Mouse (Mus musculus) macrophage (primary cell): ENCODE measurements around the gene Ryr3. TPM values are rescaled to one million over a fixed set of nuclear protein-coding genes. Genes with fewer than 3 reads are reported as not detected.
"Not testable (repeated sequence)": the region's sequence is repeated elsewhere in the genome, so short reads cannot be mapped to it uniquely, and the experiment has no call there.

Source experiments
- H3K27ac ChIP-seq: fragments of 350-480 bp; formaldehyde crosslinking; 2 replicates; pipeline ENCODE4 v1.9.0; 2021
- H3K36me3 ChIP-seq: fragments of 350-480 bp; formaldehyde crosslinking; 2 replicates; pipeline ENCODE4 v1.9.0; 2021; ENCODE audit errors: inconsistent target
- H3K4me3 ChIP-seq: fragments of 350-480 bp; formaldehyde crosslinking; 2 replicates; pipeline ENCODE4 v1.9.0; 2021; ENCODE audit errors: inconsistent target
- H3K79me2 ChIP-seq: fragments of 350-480 bp; formaldehyde crosslinking; 2 replicates; pipeline ENCODE4 v1.9.0; 2021; ENCODE audit errors: inconsistent target
- WGBS: methylation state at CpG from one replicate; pipeline ENCODE4 v1.1.7; 2026; ENCODE audit warnings: inconsistent platforms; ENCODE audit not compliant: missing documents; 5-methylcytosine and 5-hydroxymethylcytosine counted together
- polyA plus RNA-seq: library from polyadenylated mRNA; stranded (reverse); fragments of 250-400 nt; gene quantifications from 3 replicates; pipeline ENCODE4 v1.2.4, GENCODE M21; 2018; ENCODE audit warnings: inconsistent platforms

The Ryr3 gene
- polyA plus RNA-seq, 1 experiment from 2014 or later = not detected

DNA sequence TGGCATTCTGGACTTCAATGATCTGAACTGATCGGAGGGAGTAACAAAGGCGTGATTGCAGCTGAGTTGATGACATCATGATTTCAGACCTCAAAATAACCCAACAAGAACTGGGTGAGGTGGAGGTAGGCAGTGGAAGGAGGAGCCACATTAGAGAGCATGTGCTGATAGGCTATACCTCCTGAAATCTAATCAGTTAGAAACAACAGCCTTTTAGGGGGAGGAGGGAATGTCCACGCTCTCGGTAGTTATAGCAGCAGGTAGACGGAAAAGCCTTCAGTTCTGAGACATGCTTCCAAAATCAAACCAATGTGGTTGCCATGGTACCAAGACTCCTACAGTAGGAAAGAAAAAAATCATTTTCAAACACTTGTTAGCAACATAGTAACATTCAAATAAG lies 55.4 kb downstream of the Ryr3 start:
- H3K36me3 ChIP-seq = no peaks in the 10 kb centered on the region
- H3K27ac ChIP-seq = no peak overlapping the region
- WGBS = 95% methylated on average over 5 of the region's 5 CpGs
- H3K4me3 ChIP-seq = no peak overlapping the region
- H3K79me2 ChIP-seq = no peaks in the 10 kb centered on the region

GRCm38 (mm10) chr2:113137766-113138165 lies 79.1 kb downstream of the Ryr3 start:
- no peak overlapping the region for H3K27ac ChIP-seq
- H3K36me3 ChIP-seq = no peaks in the 10 kb centered on the region
- no peak overlapping the region for H3K4me3 ChIP-seq
- 86% methylated on average over 3 of the region's 3 CpGs for WGBS
- no peaks in the 10 kb centered on the region for H3K79me2 ChIP-seq

DNA sequence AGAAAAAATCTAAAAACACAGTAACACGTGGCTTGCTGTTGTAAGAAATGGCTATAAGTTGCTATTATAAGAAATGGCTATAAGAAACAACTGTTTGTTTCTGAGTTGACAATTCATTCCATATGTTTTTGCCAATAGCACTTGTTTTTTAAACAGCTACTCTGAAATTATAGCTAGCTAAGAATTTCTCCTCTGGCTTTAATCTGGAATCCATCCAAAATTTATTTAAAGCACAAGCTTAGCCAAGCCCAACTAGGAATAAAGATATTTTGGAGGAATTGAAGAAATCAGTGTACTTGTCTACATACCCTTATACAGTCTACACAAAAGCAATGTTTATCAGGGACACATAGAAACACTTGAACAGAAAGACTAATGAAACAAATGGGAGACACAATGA lies 93.4 kb downstream of the Ryr3 start:
- Histone ChIP-seq H3K36me3 (no peaks in the 10 kb centered on the region), H3K27ac (no peak overlapping the region), H3K79me2 (no peaks in the 10 kb centered on the region), H3K4me3 (no peak overlapping the region)
- 60% methylated on average over 1 of the region's 1 CpGs for WGBS

GRCm38 (mm10) chr2:113119080-113119479 lies 97.8 kb downstream of the Ryr3 start:
- Histone ChIP-seq H3K79me2 (no peaks in the 10 kb centered on the region), H3K27ac (no peak overlapping the region), H3K36me3 (no peaks in the 10 kb centered on the region), H3K4me3 (no peak overlapping the region)
- 62% methylated on average over 1 of the region's 1 CpGs for WGBS

- H3K4me3 ChIP-seq = no peak overlapping the region
- 91% methylated on average over 2 of the region's 2 CpGs for WGBS
- no peaks in the 10 kb centered on the region for H3K36me3 ChIP-seq
- H3K27ac ChIP-seq = no peak overlapping the region
- no peaks in the 10 kb centered on the region for H3K79me2 ChIP-seq
Measured at GRCm38 (mm10) chr2:113116788-113117187, 100.1 kb downstream of the Ryr3 start.

DNA sequence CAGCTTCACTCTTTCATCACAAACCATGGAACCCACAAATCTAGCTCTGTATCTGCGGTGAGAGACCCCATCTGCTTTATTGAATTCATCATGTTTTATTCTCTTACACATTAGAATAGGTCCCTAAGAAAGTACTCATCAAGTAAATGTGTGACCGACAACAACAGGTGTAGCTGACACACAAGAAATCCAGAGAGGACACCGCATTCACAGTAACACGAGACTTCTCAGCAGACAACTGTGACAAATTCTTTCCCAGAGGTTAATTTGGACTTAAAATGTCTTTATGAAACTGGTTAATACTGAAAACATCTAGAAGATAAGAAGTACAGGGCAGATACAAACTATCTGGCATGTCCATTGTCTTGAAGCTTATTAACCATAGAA lies 101.0 kb downstream of the Ryr3 start:
- Histone ChIP-seq H3K4me3 (no peak overlapping the region), H3K27ac (no peak overlapping the region), H3K36me3 (no peaks in the 10 kb centered on the region), H3K79me2 (no peaks in the 10 kb centered on the region)
- 89% methylated on average over 4 of the region's 4 CpGs for WGBS

DNA sequence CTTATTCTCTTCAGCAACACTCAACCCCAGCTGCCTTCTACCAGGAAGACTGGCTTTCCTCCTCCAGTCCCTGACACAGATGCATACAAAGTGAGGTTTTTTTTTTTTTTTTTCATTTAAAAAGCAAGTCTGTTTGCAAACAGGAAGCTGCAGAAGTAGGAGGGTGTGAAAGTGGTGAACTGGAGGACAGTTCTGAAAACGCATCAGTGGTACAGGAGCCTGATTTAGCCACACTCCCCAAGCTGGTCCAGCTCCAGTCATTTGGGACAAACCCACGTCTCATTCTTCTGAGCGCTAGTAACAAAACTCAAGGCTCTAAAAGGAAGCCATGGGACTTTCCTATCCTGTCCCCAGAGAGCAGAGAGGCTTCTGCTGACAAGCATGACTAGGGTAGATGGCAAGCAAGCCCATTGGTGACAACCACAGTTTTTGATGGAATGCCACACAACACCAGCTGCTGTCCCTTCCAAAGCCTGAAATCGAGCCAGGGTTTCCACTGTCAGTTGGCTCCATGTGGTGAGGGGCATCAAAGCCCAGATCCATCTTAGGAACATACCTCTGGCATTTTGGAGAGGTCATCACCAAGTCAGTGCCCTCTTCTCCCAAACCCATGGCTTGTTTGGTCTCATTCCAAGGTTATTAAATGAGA lies 101.5 kb downstream of the Ryr3 start:
- Histone ChIP-seq H3K27ac (no peak overlapping the region), H3K79me2 (no peaks in the 10 kb centered on the region), H3K4me3 (no peak overlapping the region), H3K36me3 (no peaks in the 10 kb centered on the region)
- 71% methylated on average over 4 of the region's 4 CpGs for WGBS

- Histone ChIP-seq H3K27ac (no peak overlapping the region), H3K36me3 (no peaks in the 10 kb centered on the region), H3K79me2 (no peaks in the 10 kb centered on the region), H3K4me3 (no peak overlapping the region)
- 84% methylated on average over 6 of the region's 6 CpGs for WGBS
Measured at GRCm38 (mm10) chr2:113104609-113105008, 112.3 kb downstream of the Ryr3 start.

- Histone ChIP-seq H3K79me2 (no peaks in the 10 kb centered on the region), H3K27ac (no peak overlapping the region), H3K36me3 (no peaks in the 10 kb centered on the region), H3K4me3 (no peak overlapping the region)
- WGBS = 94% methylated on average over 4 of the region's 4 CpGs
Measured at GRCm38 (mm10) chr2:113095184-113095583, 121.7 kb downstream of the Ryr3 start.

- no peaks in the 10 kb centered on the region for H3K79me2 ChIP-seq
- no peaks in the 10 kb centered on the region for H3K36me3 ChIP-seq
- H3K4me3 ChIP-seq = no peak overlapping the region
- WGBS = 94% methylated on average over 6 of the region's 6 CpGs
- H3K27ac ChIP-seq = no peak overlapping the region
Measured at GRCm38 (mm10) chr2:113094088-113094487, 122.8 kb downstream of the Ryr3 start.

- no peak overlapping the region for H3K27ac ChIP-seq
- no peaks in the 10 kb centered on the region for H3K36me3 ChIP-seq
- no peak overlapping the region for H3K4me3 ChIP-seq
- no peaks in the 10 kb centered on the region for H3K79me2 ChIP-seq
- WGBS = 86% methylated on average over 1 of the region's 1 CpGs
Measured at GRCm38 (mm10) chr2:113092756-113093155, 124.1 kb downstream of the Ryr3 start.

GRCm38 (mm10) chr2:113091316-113091715 lies 125.6 kb downstream of the Ryr3 start:
- not testable (repeated sequence) for H3K36me3 ChIP-seq, H3K79me2 ChIP-seq, H3K27ac ChIP-seq, H3K4me3 ChIP-seq
- 92% methylated on average over 1 of the region's 1 CpGs for WGBS

DNA sequence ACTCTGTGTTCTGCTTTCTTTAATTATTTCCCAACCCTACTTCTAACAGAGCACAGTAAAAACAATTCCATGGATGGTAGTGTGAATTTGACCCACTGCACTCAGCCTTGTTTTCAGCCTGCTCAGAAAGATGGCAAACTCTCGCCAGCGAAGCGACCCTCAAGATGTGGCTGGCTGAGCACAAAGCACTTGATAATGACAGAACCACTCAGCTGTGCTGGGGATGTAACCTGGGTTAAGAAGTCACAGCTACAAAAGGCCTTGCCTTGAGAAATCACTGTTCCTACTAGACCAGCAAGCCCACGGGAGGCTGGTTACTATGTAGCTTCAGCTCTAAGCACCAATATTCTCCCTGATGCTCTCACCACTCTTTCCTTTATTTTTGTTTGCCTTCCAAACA lies 140.5 kb downstream of the Ryr3 start:
- H3K79me2 ChIP-seq = no peaks in the 10 kb centered on the region
- H3K27ac ChIP-seq = no peak overlapping the region
- H3K36me3 ChIP-seq = no peaks in the 10 kb centered on the region
- no peak overlapping the region for H3K4me3 ChIP-seq
- 94% methylated on average over 4 of the region's 4 CpGs for WGBS

GRCm38 (mm10) chr2:113059367-113059766 lies 157.5 kb downstream of the Ryr3 start:
- Histone ChIP-seq H3K4me3 (no peak overlapping the region), H3K36me3 (no peaks in the 10 kb centered on the region), H3K27ac (no peak overlapping the region), H3K79me2 (no peaks in the 10 kb centered on the region)
- WGBS = 82% methylated on average over 5 of the region's 5 CpGs

- H3K36me3 ChIP-seq = no peaks in the 10 kb centered on the region
- no peak overlapping the region for H3K4me3 ChIP-seq
- no peak overlapping the region for H3K27ac ChIP-seq
- WGBS = 61% methylated on average over 5 of the region's 5 CpGs
- no peaks in the 10 kb centered on the region for H3K79me2 ChIP-seq
Measured at GRCm38 (mm10) chr2:113058914-113059313, 158.0 kb downstream of the Ryr3 start.

GRCm38 (mm10) chr2:113058116-113058515 lies 158.8 kb downstream of the Ryr3 start:
- WGBS = 51% methylated on average over 3 of the region's 3 CpGs
- Histone ChIP-seq H3K4me3 (no peak overlapping the region), H3K27ac (no peak overlapping the region), H3K79me2 (no peaks in the 10 kb centered on the region), H3K36me3 (no peaks in the 10 kb centered on the region)
